Mouse (Mus musculus) spleen, adult 2 months (tissue): Measurements from ENCODE around the gene Acad9. TPM values are rescaled to one million over a fixed set of nuclear protein-coding genes. Genes with fewer than 3 reads are reported as not detected.

Experiments
- DNase-seq, 2 experiments: peaks; one replicate each; pipeline versions ENCODE4 v3.0.0 to v3.0.0-alpha.2; 2012 to 2021; ENCODE audit warnings: low spot score in 2 of 2, low read depth in 1 of 2
- H3K27ac ChIP-seq: fragments of 200-500 bp; 2 replicates; pipeline ENCODE4 v1.5.1; 2012; ENCODE audit warnings: low read length, inconsistent platforms; ENCODE audit not compliant: insufficient read depth
- H3K27me3 ChIP-seq: fragments of 200-500 bp; 2 replicates; pipeline ENCODE4 v1.6.1; 2012; ENCODE audit warnings: mild to moderate bottlenecking, moderate library complexity, low read length, inconsistent platforms; ENCODE audit not compliant: control insufficient read depth, insufficient read depth
- H3K36me3 ChIP-seq: fragments of 200-500 bp; 2 replicates; pipeline ENCODE4 v1.6.1; 2012; ENCODE audit warnings: mild to moderate bottlenecking, low read length, inconsistent platforms; ENCODE audit not compliant: control insufficient read depth, insufficient read depth
- H3K4me1 ChIP-seq: fragments of 200-500 bp; 2 replicates; pipeline ENCODE4 v1.6.1; 2011; ENCODE audit warnings: inconsistent platforms; ENCODE audit not compliant: control insufficient read depth, insufficient read depth, insufficient read length
- H3K4me3 ChIP-seq: fragments of 200-500 bp; 2 replicates; pipeline ENCODE4 v1.5.1; 2011; ENCODE audit warnings: mild to moderate bottlenecking, inconsistent platforms; ENCODE audit not compliant: insufficient read depth, insufficient read length; ENCODE audit errors: extremely low read depth
- CTCF ChIP-seq: fragments of 200-500 bp; IDR thresholded peaks from 2 replicates; pipeline ENCODE4 v1.5.1; 2011; ENCODE audit warnings: mild to moderate bottlenecking, inconsistent platforms; ENCODE audit not compliant: insufficient read depth, insufficient read length, insufficient replicate concordance; ENCODE audit errors: extremely low read depth
- POLR2A ChIP-seq: fragments of 200-500 bp; IDR thresholded peaks from 2 replicates; pipeline ENCODE4 v1.6.1; 2011; ENCODE audit warnings: low read depth, low read length, inconsistent platforms
- WGBS: fragments of 180-500 bp; shearing (Covaris S2); methylation state at CpG from one replicate; pipeline ENCODE4 v1.1.7; 2018; 5-methylcytosine and 5-hydroxymethylcytosine counted together
- polyA plus RNA-seq: library from polyadenylated mRNA; depleted of rRNA; stranded (reverse); fragments of >200 nt; gene quantifications from 2 replicates; pipeline ENCODE4 v1.2.3, GENCODE M21; 2012; rRNA removed

Gene Acad9
- polyA plus RNA-seq, result 8.9 and 9.2 TPM in 2 replicates

DNA sequence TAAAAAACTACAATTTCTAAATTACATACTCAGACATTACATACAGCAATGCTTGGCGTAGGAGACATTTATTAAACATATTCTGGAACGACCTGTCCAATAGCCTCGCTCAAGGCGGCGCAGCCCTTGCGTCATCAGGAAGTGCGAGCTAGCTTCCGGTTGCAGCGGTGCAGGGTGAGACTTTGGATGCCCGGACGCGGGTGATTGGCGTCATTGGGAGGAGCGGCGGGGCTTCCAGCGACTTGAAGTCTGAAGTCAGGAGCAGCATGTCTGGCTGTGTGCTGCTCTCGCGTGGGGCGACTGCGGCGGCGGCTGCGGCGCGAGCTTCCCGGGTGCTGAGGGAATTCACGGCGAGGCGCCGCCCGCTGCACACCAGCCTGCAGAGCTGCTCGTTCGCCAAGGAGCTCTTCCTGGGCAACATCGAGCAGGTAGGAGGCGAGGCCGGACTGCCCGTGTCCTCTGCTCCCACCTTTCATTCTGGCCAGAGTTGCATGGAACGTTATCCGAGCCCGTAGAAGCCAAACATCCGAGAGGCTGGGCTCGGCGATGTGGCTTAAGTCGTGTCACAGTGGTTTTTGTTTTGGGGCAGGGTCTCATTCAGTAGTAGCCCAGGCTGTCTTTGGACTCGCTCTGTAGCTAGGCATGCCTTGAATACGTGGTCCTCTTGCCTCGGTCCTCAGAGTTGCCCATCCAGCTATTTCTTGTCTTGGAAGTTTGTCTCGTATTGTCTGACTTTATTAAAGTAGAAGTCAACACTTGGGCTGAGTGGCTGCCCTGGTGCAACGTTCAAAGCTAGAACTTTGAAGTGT, at the start of gene Acad9:
TSS of gene Acad9 (plus strand) at position 137 of the 809 bp plus-strand sequence.
- peak within 1 kb of the TSS; percentile 75 for H3K27ac ChIP-seq
- H3K27me3 ChIP-seq, result no peaks in the 10 kb centered on the region
- peaks cover 7% of the 10 kb centered on the region for H3K36me3 ChIP-seq
- TF ChIP-seq CTCF (no peak), POLR2A (peak; percentile 23; the same call in 1 of the 2 replicates)
- H3K4me1 ChIP-seq, result peaks cover 13% of the 10 kb centered on the region
- peak within 1 kb of the TSS; percentile 91 for H3K4me3 ChIP-seq
- WGBS, result under 1% methylated on average over 49 of the region's 49 CpGs
- DNase-seq, result peak; percentile 82 to 93

DNA sequence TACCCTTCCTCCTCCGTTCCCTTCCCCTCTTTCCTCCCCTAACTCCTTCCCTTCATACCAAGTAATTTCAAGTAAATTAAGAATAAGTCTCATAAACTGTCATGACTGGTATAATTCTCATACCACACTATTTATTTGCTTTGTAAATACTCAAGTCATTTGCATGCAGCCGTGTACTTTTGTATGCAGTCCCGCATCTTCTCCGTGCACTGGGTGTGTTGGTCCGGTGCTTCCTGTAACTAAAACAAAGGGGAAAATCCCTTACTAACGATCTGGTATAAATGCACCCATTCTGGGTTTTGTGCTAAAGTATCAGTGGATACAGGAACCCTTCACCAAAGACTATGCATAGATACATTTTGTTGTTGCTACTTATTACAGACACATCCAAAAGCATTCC, 40.0 kb upstream of the Acad9 start:
- no peak for TF ChIP-seq CTCF
- TF ChIP-seq POLR2A, result no peak
- H3K4me1 ChIP-seq, result no peaks in the 10 kb centered on the region
- no peaks in the 10 kb centered on the region for H3K36me3 ChIP-seq
- no peak overlapping the region for H3K4me3 ChIP-seq
- 81% methylated on average over 6 of the region's 6 CpGs for WGBS
- H3K27me3 ChIP-seq, result no peaks in the 10 kb centered on the region
- H3K27ac ChIP-seq, result no peak overlapping the region
- DNase-seq, result no peak

DNA sequence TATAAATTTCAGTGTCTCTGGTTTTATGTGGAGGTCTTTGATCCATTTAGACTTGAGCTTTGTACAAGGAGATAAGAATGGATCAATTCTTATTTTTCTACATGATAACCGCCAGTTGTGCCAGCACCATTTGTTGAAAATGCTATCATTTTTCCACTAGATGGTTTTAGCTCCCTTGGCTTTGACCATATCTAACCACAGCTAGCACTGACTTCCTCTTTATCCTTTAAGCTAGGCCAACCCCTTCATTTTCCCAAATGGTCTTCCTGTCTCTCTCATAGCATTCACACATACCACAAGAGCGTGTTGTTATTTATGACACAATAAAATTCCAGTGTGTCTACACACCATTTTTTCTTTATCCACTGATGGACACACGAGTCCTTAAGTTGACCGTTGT, 35.8 kb upstream of the Acad9 start:
- no peak overlapping the region for H3K4me3 ChIP-seq
- WGBS, result 75% methylated on average over 4 of the region's 4 CpGs
- H3K4me1 ChIP-seq, result no peaks in the 10 kb centered on the region
- no peaks in the 10 kb centered on the region for H3K27me3 ChIP-seq
- TF ChIP-seq POLR2A, result no peak
- H3K36me3 ChIP-seq, result no peaks in the 10 kb centered on the region
- H3K27ac ChIP-seq, result no peak overlapping the region
- DNase-seq, result no peak

DNA sequence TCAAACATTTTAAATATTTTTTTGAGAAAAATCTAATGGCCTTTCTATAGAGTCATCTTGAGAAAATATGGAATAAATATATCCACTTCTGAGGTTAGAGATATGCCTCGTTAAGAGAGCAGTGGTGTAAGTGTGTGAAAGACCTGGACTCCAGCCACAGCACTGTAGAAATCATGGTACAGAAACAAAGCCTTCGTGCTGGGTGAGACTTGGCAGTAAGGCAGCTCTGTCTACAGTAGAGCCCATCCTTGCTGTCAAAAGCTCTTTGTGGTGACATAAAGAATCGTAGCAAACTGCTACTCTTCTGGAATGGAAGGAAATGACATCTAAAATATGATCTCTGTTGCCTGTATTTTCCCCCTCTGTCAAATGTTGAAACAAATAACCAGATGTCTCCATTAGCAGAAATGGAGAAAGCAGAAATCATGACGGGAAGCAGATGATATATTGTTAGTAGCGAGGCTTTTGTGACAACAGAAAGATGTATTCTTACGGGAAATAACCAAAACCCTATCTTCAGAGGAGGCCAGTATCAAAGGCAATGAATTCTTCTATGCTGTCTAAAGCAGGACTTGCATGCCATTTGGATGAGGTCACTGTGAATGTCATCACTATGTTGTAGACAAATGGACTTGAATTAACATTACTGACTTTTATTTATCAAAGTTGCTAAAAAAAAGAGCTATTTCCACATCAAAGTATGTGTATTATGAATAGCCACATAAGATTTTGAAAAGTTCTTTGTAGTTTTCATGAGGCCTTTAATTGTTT, 33.9 kb upstream of the Acad9 start:
- Histone ChIP-seq H3K27ac (no peak overlapping the region), H3K36me3 (no peaks in the 10 kb centered on the region), H3K4me3 (no peak overlapping the region), H3K27me3 (no peaks in the 10 kb centered on the region), H3K4me1 (no peaks in the 10 kb centered on the region)
- TF ChIP-seq POLR2A, result no peak
- TF ChIP-seq CTCF, result no peak
- 68% methylated on average over 6 of the region's 6 CpGs for WGBS
- no peak for DNase-seq

DNA sequence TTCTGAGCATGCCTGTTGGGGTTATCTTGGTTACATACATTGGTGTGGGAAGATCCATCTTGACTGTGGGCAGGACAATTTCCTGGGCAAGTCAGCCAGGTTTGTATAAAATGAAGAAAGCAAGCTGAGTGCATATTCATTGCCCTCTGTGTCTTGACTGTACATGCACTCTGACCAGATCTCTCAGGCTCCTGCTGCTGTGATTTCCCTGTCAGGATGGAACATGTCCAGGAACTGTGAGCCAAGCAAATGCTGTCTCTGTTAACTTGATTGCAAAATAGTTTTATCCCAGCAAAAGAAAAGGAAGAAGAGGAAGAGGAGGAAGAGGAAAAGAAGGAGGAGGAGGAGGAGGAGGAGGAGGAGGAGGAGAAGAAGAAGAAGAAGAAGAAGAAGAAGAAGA, 21.3 kb upstream of the Acad9 start:
- DNase-seq, result no peak
- no peak overlapping the region for H3K27ac ChIP-seq
- no peaks in the 10 kb centered on the region for H3K27me3 ChIP-seq
- TF ChIP-seq CTCF (no peak), POLR2A (no peak)
- no peaks in the 10 kb centered on the region for H3K36me3 ChIP-seq
- no peak overlapping the region for H3K4me3 ChIP-seq
- no peaks in the 10 kb centered on the region for H3K4me1 ChIP-seq

DNA sequence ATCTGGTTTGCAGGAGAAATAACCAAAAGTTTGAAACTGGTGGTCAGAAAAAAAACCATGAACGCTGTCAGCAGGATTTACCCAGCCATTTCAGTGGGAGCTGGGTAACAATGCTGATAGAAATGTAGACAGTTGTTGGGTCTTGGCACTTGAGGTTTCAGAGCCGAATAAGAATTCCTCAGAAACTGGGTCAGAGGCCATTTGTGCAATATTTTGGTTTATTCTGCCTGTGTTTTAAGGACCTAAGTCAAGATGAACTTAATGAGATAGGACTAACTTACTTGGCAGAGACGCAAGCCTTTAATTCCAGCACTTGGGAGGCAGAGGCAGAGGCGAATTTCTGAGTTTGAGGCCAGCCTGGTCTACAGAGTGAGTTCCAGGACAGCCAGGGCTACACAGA, 20.7 kb upstream of the Acad9 start:
- Histone ChIP-seq H3K4me3 (no peak overlapping the region), H3K27ac (no peak overlapping the region), H3K4me1 (no peaks in the 10 kb centered on the region), H3K27me3 (no peaks in the 10 kb centered on the region), H3K36me3 (no peaks in the 10 kb centered on the region)
- TF ChIP-seq CTCF (no peak), POLR2A (no peak)
- WGBS, result 76% methylated on average over 4 of the region's 4 CpGs
- DNase-seq, result no peak

DNA sequence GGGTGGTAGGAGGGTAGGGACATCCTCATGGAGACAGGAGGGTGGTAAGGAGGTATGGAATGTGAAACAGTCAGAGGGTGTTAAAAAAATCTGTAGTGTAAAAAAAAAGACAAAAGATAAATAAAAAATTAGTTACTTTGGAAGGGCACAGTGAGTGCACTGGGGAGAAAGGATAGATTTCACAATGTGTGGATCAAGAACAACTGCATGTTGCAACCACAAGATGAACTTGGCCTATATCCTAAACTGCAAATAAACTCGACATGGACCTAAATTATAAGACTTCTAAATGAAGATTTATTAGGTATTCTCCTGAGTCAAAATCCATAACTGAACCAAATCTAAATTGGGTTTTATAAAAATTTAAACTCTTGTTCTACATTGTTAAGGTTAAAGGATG, 16.7 kb upstream of the Acad9 start:
- H3K27ac ChIP-seq, result no peak overlapping the region
- no peak for TF ChIP-seq CTCF
- no peak for TF ChIP-seq POLR2A
- H3K4me1 ChIP-seq, result no peaks in the 10 kb centered on the region
- H3K4me3 ChIP-seq, result no peak overlapping the region
- no peaks in the 10 kb centered on the region for H3K36me3 ChIP-seq
- 65% methylated on average over 1 of the region's 1 CpGs for WGBS
- no peak for DNase-seq
- no peaks in the 10 kb centered on the region for H3K27me3 ChIP-seq
